Comparison of ENCODE assay signal across 8 mouse cellular contexts in the genomic region with DNA sequence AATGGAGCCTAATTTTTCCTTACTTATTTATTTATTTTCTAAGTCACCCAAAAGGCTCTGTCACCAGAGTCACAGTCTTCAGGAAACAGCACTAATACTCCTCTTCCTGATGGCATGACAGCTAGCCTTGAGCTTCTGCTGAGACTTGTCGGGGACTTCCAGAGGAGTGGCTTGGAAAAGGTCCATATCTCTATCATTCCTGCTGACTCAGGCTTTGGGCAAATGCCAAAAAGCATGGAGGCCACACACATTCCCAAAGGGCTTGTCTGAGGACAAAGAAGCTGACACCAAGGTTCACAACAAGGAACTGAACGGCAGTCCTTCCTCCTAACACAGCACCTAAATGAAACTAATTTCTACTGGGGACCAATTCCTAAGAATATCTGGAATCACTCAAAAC.
DNase-seq lines count a peak whose midpoint lies in the region; ATAC-seq and TF ChIP-seq lines count a peak whose summit lies in the region.

No protein-coding gene starts in this region.

- DNase-seq in liver, adult 2 months (ENCODE audit: extremely low read depth, low read depth, low spot score) = peak; percentile 22
- DNase-seq in liver, embryonic 11.5 days (ENCODE audit: low spot score) = no peak
- DNase-seq in gastrocnemius, adult 2 months = peak; percentile 29
- DNase-seq in kidney, adult 8-10 months = peak; percentile 62 to 77
- peak; percentile 45 for DNase-seq in ovary, postnatal 36 days (ENCODE audit: low spot score)

- H3K36me3 ChIP-seq in liver, adult 2 months (ENCODE audit: control insufficient read depth, insufficient read depth, low read length) = no peaks in the 10 kb centered on the region
- H3K36me3 ChIP-seq in liver, embryonic 11.5 days (ENCODE audit: control insufficient read depth, insufficient read depth, low read length) = no peaks in the 10 kb centered on the region
- no peaks in the 10 kb centered on the region for H3K36me3 ChIP-seq in hindbrain, embryonic 16.5 days (ENCODE audit: control insufficient read depth, insufficient read depth, low read length)
- H3K36me3 ChIP-seq in forebrain, embryonic 13.5 days (ENCODE audit: poor library complexity, severe bottlenecking) = no peaks in the 10 kb centered on the region
- no peaks in the 10 kb centered on the region for H3K36me3 ChIP-seq in forebrain, embryonic 15.5 days

- WGBS in liver, adult 2 months = 50% methylated on average over 2 of the region's 2 CpGs
- WGBS in liver, embryonic 11.5 days = 44% methylated on average over 2 of the region's 2 CpGs
- 35% methylated on average over 2 of the region's 2 CpGs for WGBS in hindbrain, embryonic 16.5 days
- 51% methylated on average over 2 of the region's 2 CpGs for WGBS in forebrain, embryonic 13.5 days
- WGBS in forebrain, embryonic 15.5 days = 32% methylated on average over 2 of the region's 2 CpGs

- no peak for TF ChIP-seq POLR2A in liver, adult 2 months (IDR thresholded peaks at IDR 0.05; ENCODE audit: extremely low read depth, insufficient read depth, low read length)

- H3K4me2 ChIP-seq in liver, embryonic 11.5 days = no peak overlapping the region
- no peak overlapping the region for H3K4me2 ChIP-seq in hindbrain, embryonic 16.5 days (ENCODE audit: low read length)
- H3K4me2 ChIP-seq in forebrain, embryonic 13.5 days = no peak overlapping the region
- no peak overlapping the region for H3K4me2 ChIP-seq in forebrain, embryonic 15.5 days (replicated peaks)

- H3K27ac ChIP-seq in liver, adult 2 months (replicated peaks; ENCODE audit: insufficient read depth, low read depth, low read length) = no peak overlapping the region; the same call in 1 of the 2 replicates
- no peak overlapping the region for H3K27ac ChIP-seq in liver, embryonic 11.5 days (ENCODE audit: low read depth, low read length)
- peak overlapping the region; percentile 35; the same call in 1 of the 2 replicates for H3K27ac ChIP-seq in gastrocnemius, adult 2 months
- no peak overlapping the region for H3K27ac ChIP-seq in hindbrain, embryonic 16.5 days (ENCODE audit: low read depth, low read length)
- H3K27ac ChIP-seq in forebrain, embryonic 13.5 days = no peak overlapping the region
- H3K27ac ChIP-seq in forebrain, embryonic 15.5 days (replicated peaks) = no peak overlapping the region

- intact Hi-C loops in gastrocnemius, adult 2 months (cut with DNase I) = no loop called here

- no peaks in the 10 kb centered on the region for H3K4me1 ChIP-seq in liver, adult 2 months (ENCODE audit: control insufficient read depth, insufficient read depth, low read length)
- H3K4me1 ChIP-seq in liver, embryonic 11.5 days (replicated peaks; ENCODE audit: control insufficient read depth, insufficient read depth, low read length) = no peaks in the 10 kb centered on the region
- no peaks in the 10 kb centered on the region for H3K4me1 ChIP-seq in hindbrain, embryonic 16.5 days (ENCODE audit: control insufficient read depth, insufficient read depth, low read depth, low read length)
- H3K4me1 ChIP-seq in forebrain, embryonic 13.5 days = peaks cover 8% of the 10 kb centered on the region; the same call in 1 of the 2 replicates
- 0 out of 2 replicates have a peak, but pooled peaks cover 7% of the 10 kb centered on the region for H3K4me1 ChIP-seq in forebrain, embryonic 15.5 days

- no peak for TF ChIP-seq CTCF in liver, adult 2 months (IDR thresholded peaks at IDR 0.05; ENCODE audit: low read depth, low read length)
- no peak for TF ChIP-seq CTCF in gastrocnemius, adult 2 months (IDR thresholded peaks at IDR 0.05)

- H3K4me3 ChIP-seq in liver, adult 2 months (ENCODE audit: insufficient read depth, low read depth, low read length) = no peak overlapping the region
- H3K4me3 ChIP-seq in liver, embryonic 11.5 days (ENCODE audit: low read depth, low read length) = no peak overlapping the region
- no peak overlapping the region for H3K4me3 ChIP-seq in gastrocnemius, adult 2 months
- H3K4me3 ChIP-seq in hindbrain, embryonic 16.5 days (ENCODE audit: low read length) = no peak overlapping the region
- no peak overlapping the region for H3K4me3 ChIP-seq in forebrain, embryonic 13.5 days
- no peak overlapping the region for H3K4me3 ChIP-seq in forebrain, embryonic 15.5 days

- peaks cover 2% of the 10 kb centered on the region; the same call in 1 of the 2 replicates for H3K27me3 ChIP-seq in liver, adult 2 months (ENCODE audit: control insufficient read depth, insufficient read depth, low read length)
- H3K27me3 ChIP-seq in liver, embryonic 11.5 days (replicated peaks; ENCODE audit: control insufficient read depth, insufficient read depth, low read length) = no peaks in the 10 kb centered on the region
- H3K27me3 ChIP-seq in hindbrain, embryonic 16.5 days (replicated peaks; ENCODE audit: control insufficient read depth, insufficient read depth, low read length) = no peaks in the 10 kb centered on the region
- H3K27me3 ChIP-seq in forebrain, embryonic 13.5 days = no peaks in the 10 kb centered on the region
- H3K27me3 ChIP-seq in forebrain, embryonic 15.5 days = no peaks in the 10 kb centered on the region

- no peaks in the 10 kb centered on the region for H3K79me2 ChIP-seq in liver, adult 2 months (ENCODE audit: control insufficient read depth, insufficient read depth, low read length)

- H3K9ac ChIP-seq in liver, adult 2 months (ENCODE audit: low read depth, low read length) = no peak overlapping the region
- H3K9ac ChIP-seq in liver, embryonic 11.5 days (ENCODE audit: low read depth, low read length) = no peak overlapping the region
- no peak overlapping the region for H3K9ac ChIP-seq in hindbrain, embryonic 16.5 days (ENCODE audit: low read depth, low read length)
- no peak overlapping the region for H3K9ac ChIP-seq in forebrain, embryonic 13.5 days
- no peak overlapping the region for H3K9ac ChIP-seq in forebrain, embryonic 15.5 days (replicated peaks)

- no peak; the same call in 1 of the 2 replicates for ATAC-seq in liver, embryonic 11.5 days (replicated peaks; ENCODE audit: low FRiP score)
- ATAC-seq in hindbrain, embryonic 16.5 days = no peak
- ATAC-seq in forebrain, embryonic 13.5 days = no peak
- no peak for ATAC-seq in forebrain, embryonic 15.5 days (replicated peaks)

- no peaks in the 10 kb centered on the region for H3K9me3 ChIP-seq in liver, embryonic 11.5 days (ENCODE audit: control insufficient read depth, low read length)
- no peaks in the 10 kb centered on the region for H3K9me3 ChIP-seq in hindbrain, embryonic 16.5 days (ENCODE audit: control insufficient read depth, low read length)
- no peaks in the 10 kb centered on the region for H3K9me3 ChIP-seq in forebrain, embryonic 13.5 days (replicated peaks)
- no peaks in the 10 kb centered on the region for H3K9me3 ChIP-seq in forebrain, embryonic 15.5 days
